Mouse (Mus musculus) kidney, embryonic 14.5 days (tissue): ENCODE results near the gene Tead1. TPM values are rescaled to one million over a fixed set of nuclear protein-coding genes. Genes with fewer than 3 reads are reported as not detected.
A peak's percentile ranks its signal among the peaks of the same experiment; 100 is the strongest.

ENCODE experiments used
- ATAC-seq: fragments of 200-750 bp; cut with Nextera tagmentation; 2 replicates; pipeline ENCODE4 v1.8.0; 2017; ENCODE audit warnings: moderate number of reproducible peaks, mild to moderate bottlenecking, moderate TSS enrichment, moderate library complexity; ENCODE audit not compliant: low FRiP score, low TSS enrichment
- H3K27ac ChIP-seq: fragments of 300-500 bp; sonication (generic); 2 replicates; pipeline ENCODE4 v1.5.1; 2014; ENCODE audit warnings: low read depth, mild to moderate bottlenecking, low read length, moderate library complexity, mixed read lengths
- H3K27me3 ChIP-seq: fragments of 300-500 bp; sonication (generic); 2 replicates; pipeline ENCODE4 v1.6.1; 2014; ENCODE audit warnings: mild to moderate bottlenecking, low read length; ENCODE audit not compliant: control insufficient read depth, insufficient read depth
- H3K36me3 ChIP-seq: fragments of 300-500 bp; sonication (generic); 2 replicates; pipeline ENCODE4 v1.6.1; 2014; ENCODE audit warnings: low read length, mixed read lengths; ENCODE audit not compliant: control insufficient read depth, insufficient read depth
- H3K4me1 ChIP-seq: fragments of 300-500 bp; sonication (generic); 2 replicates; pipeline ENCODE4 v1.6.1; 2014; ENCODE audit warnings: low read length, mixed read lengths; ENCODE audit not compliant: control insufficient read depth, insufficient read depth
- H3K4me2 ChIP-seq: fragments of 300-500 bp; sonication (generic); replicated peaks from 2 replicates; pipeline ENCODE4 v1.6.1; 2014; ENCODE audit warnings: low read depth, mild to moderate bottlenecking, low read length
- H3K4me3 ChIP-seq: fragments of 300-500 bp; sonication (generic); 2 replicates; pipeline ENCODE4 v1.5.1; 2014; ENCODE audit warnings: mild to moderate bottlenecking, low read length
- H3K9ac ChIP-seq: fragments of 300-500 bp; sonication (generic); 2 replicates; pipeline ENCODE4 v1.6.1; 2014; ENCODE audit warnings: low read depth, mild to moderate bottlenecking, low read length, moderate library complexity
- H3K9me3 ChIP-seq: fragments of 300-500 bp; sonication (generic); 2 replicates; pipeline ENCODE4 v1.6.1; 2016; ENCODE audit warnings: low read length; ENCODE audit not compliant: control insufficient read depth
- WGBS: fragments of 180-500 bp; shearing (Covaris S2); extraction: QIAGEN DNeasy Blood & Tissue Kit; methylation state at CpG from one replicate; pipeline ENCODE4 v1.1.7; 2014; 5-methylcytosine and 5-hydroxymethylcytosine counted together
- polyA plus RNA-seq: library from polyadenylated mRNA; unstranded; fragments of >200 nt; fragmentation: Nextera tagmentation; extraction: Ambion mirVana; gene quantifications from 2 replicates; pipeline ENCODE4 v1.2.1, GENCODE M21; 2014

Tead1 gene
- polyA plus RNA-seq, 1 experiment from 2014 or later: 30.1 TPM

- Histone ChIP-seq H3K4me2 (no peak overlapping the region), H3K9ac (no peak overlapping the region), H3K27me3 (no peaks in the 10 kb centered on the region), H3K4me3 (no peak overlapping the region), H3K36me3 (peaks cover 37% of the 10 kb centered on the region), H3K27ac (no peak overlapping the region), H3K4me1 (0 out of 2 replicates have a peak, but pooled peaks cover 3% of the 10 kb centered on the region), H3K9me3 (no peaks in the 10 kb centered on the region)
- peak; percentile 83 for ATAC-seq
- 50% methylated on average over 5 of the region's 5 CpGs for WGBS
Measured at GRCm38 (mm10) chr7:112892595-112892994, 213.5 kb downstream of the Tead1 start.

GRCm38 (mm10) chr7:112896363-112896762 is 217.2 kb downstream of the Tead1 start:
- 87% methylated on average over 2 of the region's 2 CpGs for WGBS
- Histone ChIP-seq H3K4me2 (no peak overlapping the region), H3K4me3 (no peak overlapping the region), H3K4me1 (0 out of 2 replicates have a peak, but pooled peaks cover 3% of the 10 kb centered on the region), H3K36me3 (peaks cover 53% of the 10 kb centered on the region), H3K27me3 (no peaks in the 10 kb centered on the region), H3K27ac (no peak overlapping the region; the same call in 1 of the 2 replicates), H3K9me3 (no peaks in the 10 kb centered on the region), H3K9ac (no peak overlapping the region)
- no peak for ATAC-seq

GRCm38 (mm10) chr7:112901710-112902109 is 222.6 kb downstream of the Tead1 start:
- peaks cover 33% of the 10 kb centered on the region for H3K36me3 ChIP-seq
- no peak for ATAC-seq
- H3K4me3 ChIP-seq: no peak overlapping the region
- no peak overlapping the region for H3K4me2 ChIP-seq
- 74% methylated on average over 7 of the region's 7 CpGs for WGBS
- peaks cover 3% of the 10 kb centered on the region; the same call in 1 of the 2 replicates for H3K4me1 ChIP-seq
- H3K27me3 ChIP-seq: no peaks in the 10 kb centered on the region
- no peak overlapping the region for H3K9ac ChIP-seq
- no peak overlapping the region for H3K27ac ChIP-seq
- no peaks in the 10 kb centered on the region for H3K9me3 ChIP-seq

GRCm38 (mm10) chr7:112906848-112907247 is 227.7 kb downstream of the Tead1 start:
- 83% methylated on average over 5 of the region's 5 CpGs for WGBS
- Histone ChIP-seq H3K36me3 (peaks cover 3% of the 10 kb centered on the region; the same call in 1 of the 2 replicates), H3K27ac (no peak overlapping the region), H3K9ac (no peak overlapping the region), H3K9me3 (no peaks in the 10 kb centered on the region), H3K27me3 (no peaks in the 10 kb centered on the region), H3K4me1 (no peaks in the 10 kb centered on the region; the same call in 1 of the 2 replicates), H3K4me2 (no peak overlapping the region), H3K4me3 (no peak overlapping the region)
- no peak for ATAC-seq

- no peak overlapping the region for H3K4me3 ChIP-seq
- no peak for ATAC-seq
- H3K36me3 ChIP-seq: peaks cover 3% of the 10 kb centered on the region; the same call in 1 of the 2 replicates
- H3K4me1 ChIP-seq: no peaks in the 10 kb centered on the region; the same call in 1 of the 2 replicates
- no peak overlapping the region for H3K27ac ChIP-seq
- H3K9me3 ChIP-seq: no peaks in the 10 kb centered on the region
- WGBS: 41% methylated on average over 2 of the region's 2 CpGs
- H3K9ac ChIP-seq: no peak overlapping the region
- H3K27me3 ChIP-seq: no peaks in the 10 kb centered on the region
- no peak overlapping the region for H3K4me2 ChIP-seq
Measured at GRCm38 (mm10) chr7:112907468-112907867, 228.3 kb downstream of the Tead1 start.

GRCm38 (mm10) chr7:112909164-112909563 is 230.0 kb downstream of the Tead1 start:
- Histone ChIP-seq H3K27me3 (no peaks in the 10 kb centered on the region), H3K9ac (no peak overlapping the region), H3K4me1 (no peaks in the 10 kb centered on the region; the same call in 1 of the 2 replicates), H3K36me3 (peaks cover 3% of the 10 kb centered on the region; the same call in 1 of the 2 replicates), H3K27ac (no peak overlapping the region), H3K4me3 (no peak overlapping the region), H3K9me3 (no peaks in the 10 kb centered on the region), H3K4me2 (no peak overlapping the region)
- no peak for ATAC-seq
- 83% methylated on average over 10 of the region's 10 CpGs for WGBS

GRCm38 (mm10) chr7:112912969-112913368 is 233.9 kb downstream of the Tead1 start:
- Histone ChIP-seq H3K9ac (no peak overlapping the region), H3K36me3 (no peaks in the 10 kb centered on the region), H3K9me3 (no peaks in the 10 kb centered on the region), H3K4me1 (0 out of 2 replicates have a peak, but pooled peaks cover 7% of the 10 kb centered on the region), H3K4me2 (no peak overlapping the region), H3K27me3 (no peaks in the 10 kb centered on the region), H3K4me3 (no peak overlapping the region), H3K27ac (no peak overlapping the region)
- no peak for ATAC-seq
- 83% methylated on average over 3 of the region's 3 CpGs for whole genome bisulfite sequencing

GRCm38 (mm10) chr7:112915571-112915970 is 236.5 kb downstream of the Tead1 start:
- H3K4me3 ChIP-seq: no peak overlapping the region

GRCm38 (mm10) chr7:112917613-112918278 is 238.6 kb downstream of the Tead1 start:
- no peaks in the 10 kb centered on the region for H3K9me3 ChIP-seq
- H3K36me3 ChIP-seq: no peaks in the 10 kb centered on the region
- 0 out of 2 replicates have a peak, but pooled peaks have one; percentile 41 for ATAC-seq
- H3K27ac ChIP-seq: no peak overlapping the region
- no peaks in the 10 kb centered on the region for H3K27me3 ChIP-seq
- H3K9ac ChIP-seq: no peak overlapping the region
- no peak overlapping the region for H3K4me2 ChIP-seq
- 56% methylated on average over 10 of the region's 10 CpGs for WGBS
- no peak overlapping the region for H3K4me3 ChIP-seq
- peaks cover 13% of the 10 kb centered on the region; the same call in 1 of the 2 replicates for H3K4me1 ChIP-seq

More at GRCm38 (mm10) chr7:112915571-112915970, 236.5 kb downstream of the Tead1 start:
- Histone ChIP-seq H3K4me2 (no peak overlapping the region), H3K9me3 (no peaks in the 10 kb centered on the region), H3K4me1 (0 out of 2 replicates have a peak, but pooled peaks cover 11% of the 10 kb centered on the region), H3K27ac (no peak overlapping the region), H3K36me3 (no peaks in the 10 kb centered on the region), H3K9ac (no peak overlapping the region), H3K27me3 (no peaks in the 10 kb centered on the region)
- WGBS: 95% methylated on average over 4 of the region's 4 CpGs
- no peak for ATAC-seq
